Mouse (Mus musculus) CH12.LX (cell line): ENCODE measurements around the gene Pdcd1. TPM values are rescaled to one million over a fixed set of nuclear protein-coding genes. Genes with fewer than 3 reads are reported as not detected.

ENCODE experiments used
- DNase-seq: peaks from one replicate; pipeline ENCODE4 v3.0.0-alpha.2; 2013; ENCODE audit errors: extremely low read depth
- H3K27ac ChIP-seq: 2 replicates; pipeline ENCODE4 v1.5.1; 2012; ENCODE audit warnings: low read depth, mild to moderate bottlenecking, control low read depth, moderate library complexity; ENCODE audit not compliant: insufficient read depth
- H3K27me3 ChIP-seq: replicated peaks from 2 replicates; pipeline ENCODE3; 2012; ENCODE audit warnings: inconsistent platforms
- H3K36me3 ChIP-seq, 2 experiments: replicated peaks in 1 of 2; 2 replicates each; pipeline versions ENCODE3 to v1.6.1; 2012; ENCODE audit warnings: inconsistent platforms in 1 of 2, low read length in 1 of 2, mild to moderate bottlenecking in 1 of 2, mixed read lengths in 1 of 2, moderate library complexity in 1 of 2; ENCODE audit not compliant: control insufficient read depth in 1 of 2, insufficient read depth in 1 of 2
- H3K4me1 ChIP-seq, 2 experiments: 2 replicates each; pipeline ENCODE4 v1.6.1; 2012; ENCODE audit warnings: inconsistent platforms in 1 of 2, moderate library complexity in 1 of 2; ENCODE audit not compliant: insufficient read depth in 2 of 2, control insufficient read depth in 1 of 2
- H3K4me2 ChIP-seq: 2 replicates; pipeline ENCODE4 v1.6.1; 2012; ENCODE audit warnings: low read depth, mild to moderate bottlenecking, control low read depth; ENCODE audit not compliant: poor library complexity, insufficient read depth, severe bottlenecking
- H3K4me3 ChIP-seq, 3 experiments: fragments of 150-350 bp in 1 of 3; sonication (generic) in 1 of 3; replicated peaks in 1 of 3; 2 replicates each; pipeline versions ENCODE3 to v1.5.1; 2011 to 2012; ENCODE audit warnings: low read depth in 2 of 3, low read length in 2 of 3, mild to moderate bottlenecking in 2 of 3, moderate library complexity in 2 of 3, control low read depth in 1 of 3, improper control_type of control experiment in 1 of 3, inconsistent platforms in 1 of 3, mixed read lengths in 1 of 3; ENCODE audit not compliant: poor library complexity in 1 of 3
- H3K79me2 ChIP-seq: replicated peaks from 2 replicates; pipeline ENCODE4 v1.6.1; 2012; ENCODE audit warnings: mild to moderate bottlenecking, moderate library complexity; ENCODE audit not compliant: control insufficient read depth, poor library complexity, insufficient read depth, severe bottlenecking; ENCODE audit errors: extremely low read depth
- H3K9ac ChIP-seq: 2 replicates; pipeline ENCODE4 v1.6.1; 2012; ENCODE audit warnings: low read depth, mild to moderate bottlenecking, control low read depth, moderate library complexity; ENCODE audit not compliant: insufficient read depth
- H3K9me3 ChIP-seq: replicated peaks from 2 replicates; pipeline ENCODE3; 2012; ENCODE audit warnings: low read length, inconsistent platforms, mixed read lengths
- BHLHE40 ChIP-seq: IDR thresholded peaks from 2 replicates; pipeline ENCODE4 v1.6.1; 2011; ENCODE audit warnings: mild to moderate bottlenecking, low read depth, low read length, improper control_type of control experiment
- E2F4 ChIP-seq: IDR thresholded peaks from 2 replicates; pipeline ENCODE4 v1.6.1; 2011; ENCODE audit warnings: low read depth, low read length, improper control_type of control experiment; ENCODE audit not compliant: insufficient replicate concordance
- GABPA ChIP-seq: IDR thresholded peaks from 2 replicates; pipeline ENCODE4 v1.6.1; 2012; ENCODE audit warnings: low read depth, low read length, improper control_type of control experiment, inconsistent platforms; ENCODE audit not compliant: insufficient replicate concordance
- HCFC1 ChIP-seq: IDR thresholded peaks from 2 replicates; pipeline ENCODE4 v1.6.1; 2012; ENCODE audit warnings: low read depth, mild to moderate bottlenecking, inconsistent platforms, low read length, improper control_type of control experiment
- IRF4 ChIP-seq: IDR thresholded peaks from 2 replicates; pipeline ENCODE4 v1.6.1; 2014; ENCODE audit warnings: low read depth, mild to moderate bottlenecking, inconsistent platforms, low read length, improper control_type of control experiment
- JUND ChIP-seq: conservative IDR thresholded peaks from 2 replicates; pipeline ENCODE4 v1.6.1; 2011; ENCODE audit warnings: low read depth, low read length, improper control_type of control experiment
- KAT2A ChIP-seq: IDR thresholded peaks from 2 replicates; pipeline ENCODE4 v1.6.1; 2012; ENCODE audit warnings: low read length, improper control_type of control experiment, inconsistent platforms; ENCODE audit not compliant: insufficient replicate concordance
- MAFK ChIP-seq: IDR thresholded peaks from 2 replicates; pipeline ENCODE4 v1.6.1; 2011; ENCODE audit warnings: low read length, improper control_type of control experiment; ENCODE audit not compliant: insufficient replicate concordance
- MEF2A ChIP-seq: IDR thresholded peaks from 2 replicates; pipeline ENCODE4 v1.6.1; 2014; ENCODE audit warnings: low read depth, mild to moderate bottlenecking, inconsistent platforms, low read length, improper control_type of control experiment, borderline replicate concordance
- MXI1 ChIP-seq: IDR thresholded peaks from 2 replicates; pipeline ENCODE4 v1.6.1; 2011; ENCODE audit warnings: mild to moderate bottlenecking, low read depth, low read length, improper control_type of control experiment
- NELFE ChIP-seq: IDR thresholded peaks from 2 replicates; pipeline ENCODE4 v1.6.1; 2011; ENCODE audit warnings: low read depth, low read length, improper control_type of control experiment
- NRF1 ChIP-seq: IDR thresholded peaks from 2 replicates; pipeline ENCODE4 v1.6.1; 2014; ENCODE audit warnings: low read depth, mild to moderate bottlenecking, inconsistent platforms, low read length, improper control_type of control experiment, moderate library complexity
- PAX5 ChIP-seq: IDR thresholded peaks from 2 replicates; pipeline ENCODE4 v1.6.1; 2012; ENCODE audit warnings: low read length, inconsistent platforms, mixed read lengths
- POLR2A ChIP-seq: IDR thresholded peaks from 2 replicates; pipeline ENCODE4 v1.6.1; 2011; ENCODE audit warnings: low read depth, mild to moderate bottlenecking, improper control_type of control experiment, low read length
- POLR2AphosphoS2 ChIP-seq: IDR thresholded peaks from 2 replicates; pipeline ENCODE4 v1.6.1; 2011; ENCODE audit warnings: low read depth, low read length, improper control_type of control experiment
- RAD21 ChIP-seq: IDR thresholded peaks from 2 replicates; pipeline ENCODE4 v1.6.1; 2011; ENCODE audit warnings: low read depth, mild to moderate bottlenecking, low read length, improper control_type of control experiment, moderate library complexity
- RCOR1 ChIP-seq: conservative IDR thresholded peaks from 2 replicates; pipeline ENCODE4 v1.6.1; 2012; ENCODE audit warnings: low read depth, mild to moderate bottlenecking, inconsistent platforms, low read length, improper control_type of control experiment
- TBP ChIP-seq: conservative IDR thresholded peaks from 2 replicates; pipeline ENCODE4 v1.6.1; 2011; ENCODE audit warnings: low read depth, low read length, improper control_type of control experiment
- USF1 ChIP-seq: IDR thresholded peaks from 2 replicates; pipeline ENCODE4 v1.6.1; 2014; ENCODE audit warnings: low read depth, mild to moderate bottlenecking, inconsistent platforms, low read length, improper control_type of control experiment
- USF2 ChIP-seq: conservative IDR thresholded peaks from 2 replicates; pipeline ENCODE4 v1.6.1; 2011; ENCODE audit warnings: low read depth, low read length, improper control_type of control experiment
- ZC3H11A ChIP-seq: IDR thresholded peaks from 2 replicates; pipeline ENCODE4 v1.6.1; 2012; ENCODE audit warnings: low read depth, mild to moderate bottlenecking, inconsistent platforms, low read length, improper control_type of control experiment
- dilution Hi-C: fragments of 300-500 bp; cut with MboI; formaldehyde crosslinking; loops from 2 replicates; pipeline ENCODE4 v1.14.3; 2020; ENCODE audit warnings: low sequenced_read_pairs; ENCODE audit not compliant: extremely low pct_unique_long_range_greater_than_20kb, extremely low pct_ligation_motif_present
- in situ Hi-C: fragments of 300-500 bp; cut with MboI; formaldehyde crosslinking; loops from 3 replicates; pipeline ENCODE4 v1.14.3; 2019; ENCODE audit warnings: low sequenced_read_pairs, low pct_ligation_motif_present, low pct_unique_long_range_greater_than_20kb, mixed read lengths
- polyA plus RNA-seq: library from polyadenylated mRNA; unstranded; fragments of >175 nt; gene quantifications from 2 replicates; pipeline ENCODE4 v1.2.1, GENCODE M21; 2012; ENCODE audit warnings: low read depth; ENCODE audit not compliant: insufficient read length
- total RNA-seq, 2 experiments: library from RNA; depleted of rRNA; stranded (reverse); fragments of 300-350 nt in 1 of 2; fragments of >200 nt in 1 of 2; gene quantifications; 2 replicates each; pipeline ENCODE4 v1.2.3; 2012 to 2014

Pdcd1 gene
- total and polyA plus RNA-seq, 3 experiments: 26.4 to 35.1 (median 30.1) TPM

DNA sequence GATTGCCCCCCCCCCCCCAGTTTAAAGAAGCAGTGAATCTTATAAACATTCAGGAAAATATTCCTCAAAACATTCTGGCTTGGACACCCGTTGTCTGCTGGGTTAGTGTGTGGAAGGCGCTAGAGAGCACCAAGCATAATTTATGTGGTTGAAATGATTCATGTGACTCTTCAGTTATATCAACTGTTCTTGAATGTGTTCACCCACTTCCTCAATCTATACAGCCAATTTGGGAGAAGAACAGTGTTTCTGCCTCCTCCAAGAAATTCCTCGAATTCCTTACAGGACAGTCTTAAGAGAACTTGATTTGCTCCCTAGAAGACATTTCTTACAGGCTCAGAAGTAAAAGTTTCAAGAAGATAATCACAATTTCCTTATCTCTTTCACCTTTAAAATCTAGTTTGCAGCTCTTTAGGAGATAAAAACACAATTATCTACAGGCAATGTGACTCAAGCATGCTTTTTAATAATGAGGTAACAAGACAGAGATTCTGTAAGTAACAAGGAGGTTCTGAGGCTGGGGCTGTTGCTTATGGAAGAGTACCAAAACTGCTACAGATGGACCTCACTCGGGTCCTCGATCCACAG lies 34.1 kb upstream of the Pdcd1 start:
- H3K4me3 ChIP-seq: no peak overlapping the region

DNA sequence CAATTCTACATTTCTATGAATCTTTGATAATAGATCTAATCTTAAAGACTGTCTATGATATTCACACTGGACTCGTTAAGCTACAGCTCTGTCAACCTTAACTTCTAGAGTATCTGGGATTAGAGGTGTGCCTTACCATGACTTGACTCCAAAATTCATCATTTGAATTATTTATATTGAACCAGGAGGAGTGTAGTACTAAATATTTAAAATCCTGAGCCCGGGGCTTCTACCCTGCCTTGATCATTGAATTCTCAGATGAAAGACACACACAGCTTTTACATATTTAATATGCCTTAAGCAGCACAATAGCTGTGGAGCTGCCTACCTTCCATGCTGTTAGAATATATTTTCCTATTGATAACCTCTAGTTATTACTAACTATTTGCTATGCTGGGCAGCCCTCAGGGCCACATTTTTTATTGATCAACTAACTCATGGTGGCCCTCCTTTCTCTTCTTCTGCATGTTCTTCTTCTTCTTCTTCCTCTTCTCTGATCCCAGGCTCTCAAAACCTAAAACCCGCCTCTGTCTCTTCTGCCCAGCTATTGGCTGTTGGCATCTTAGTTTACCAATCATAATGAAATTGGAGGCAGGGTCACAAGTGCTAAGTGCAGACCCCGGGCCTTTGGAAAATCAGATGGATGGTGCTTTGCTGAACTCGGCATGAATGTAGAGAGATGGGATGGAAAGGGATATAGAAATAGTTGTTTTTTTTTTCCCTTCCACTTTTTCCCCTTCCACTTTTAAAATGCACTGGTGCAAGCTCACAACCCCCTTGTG lies 33.2 kb upstream of the Pdcd1 start:
- no peak for DNase-seq
- no peaks in the 10 kb centered on the region for H3K27me3 ChIP-seq
- H3K36me3 ChIP-seq: no peaks in the 10 kb centered on the region
- no peak overlapping the region for H3K4me2 ChIP-seq
- no peak overlapping the region for H3K4me3 ChIP-seq
- dilution Hi-C loops: no loop called here
- H3K9ac ChIP-seq: no peak overlapping the region
- H3K27ac ChIP-seq: no peak overlapping the region
- in situ Hi-C loops: no loop called here
- H3K9me3 ChIP-seq: no peaks in the 10 kb centered on the region
- TF ChIP-seq POLR2AphosphoS2 (no peak), BHLHE40 (no peak), HCFC1 (no peak), TBP (no peak), NRF1 (no peak), ZC3H11A (no peak), MXI1 (no peak), USF2 (no peak), PAX5 (no peak)
- H3K79me2 ChIP-seq: no peaks in the 10 kb centered on the region
- no peaks in the 10 kb centered on the region for H3K4me1 ChIP-seq

More for the DNA sequence above, 34.1 kb upstream of the Pdcd1 start:
- TF ChIP-seq IRF4 (no peak), MEF2A (no peak), MAFK (no peak), HCFC1 (no peak), NELFE (no peak), RCOR1 (no peak), JUND (no peak), USF2 (no peak), KAT2A (no peak), USF1 (no peak), POLR2AphosphoS2 (no peak), RAD21 (no peak), GABPA (no peak), ZC3H11A (no peak), POLR2A (no peak), E2F4 (no peak), NRF1 (no peak)
- H3K9me3 ChIP-seq: no peaks in the 10 kb centered on the region
- no peaks in the 10 kb centered on the region for H3K27me3 ChIP-seq
- H3K4me1 ChIP-seq: no peaks in the 10 kb centered on the region; a peak in 1 of 4 replicates
- no peaks in the 10 kb centered on the region for H3K36me3 ChIP-seq
- H3K27ac ChIP-seq: no peak overlapping the region
- H3K4me2 ChIP-seq: no peak overlapping the region
- no peak overlapping the region for H3K9ac ChIP-seq
- no peak for DNase-seq
- in situ Hi-C loops (no loop called here), dilution Hi-C loops (no loop called here)
- no peaks in the 10 kb centered on the region for H3K79me2 ChIP-seq
